Mouse (Mus musculus): ENCODE results near the gene Adra2c. TPM values are rescaled to one million over a fixed set of nuclear protein-coding genes. Genes with fewer than 3 reads are reported as not detected.

Gene Adra2c
- total RNA-seq, 2 experiments from 2014 or later, result 0.17 to 0.28 TPM

GRCm38 (mm10) chr5:35306692-35307091 is 28.6 kb downstream of the Adra2c start:
- intact Hi-C loops (cut with DNase I), result no loop called here
- no peak for DNase-seq

GRCm38 (mm10) chr5:35309853-35310252 is 31.7 kb downstream of the Adra2c start:
- intact Hi-C loops (cut with DNase I), result no loop called here

GRCm38 (mm10) chr5:35311738-35312250 is 33.7 kb downstream of the Adra2c start:
- DNase-seq, result no peak
- intact Hi-C loops (cut with DNase I), result no loop called here

More at GRCm38 (mm10) chr5:35309853-35310252, 31.7 kb downstream of the Adra2c start:
- no peak for DNase-seq

GRCm38 (mm10) chr5:35313231-35313821 is 35.2 kb downstream of the Adra2c start:
- no peak for DNase-seq
- intact Hi-C loops (cut with DNase I), result no loop called here

- no peak for DNase-seq
- intact Hi-C loops (cut with DNase I), result no loop called here
These were observed 35.9 kb downstream of the Adra2c start for GRCm38 (mm10) chr5:35313826-35314586.

- intact Hi-C loops (cut with DNase I), result no loop called here
- no peak for DNase-seq
These were observed 36.5 kb downstream of the Adra2c start for GRCm38 (mm10) chr5:35314629-35315028.

- intact Hi-C loops (cut with DNase I), result no loop called here
- no peak for DNase-seq
These were observed 37.1 kb downstream of the Adra2c start for GRCm38 (mm10) chr5:35315204-35315603.

GRCm38 (mm10) chr5:35320650-35321049 is 42.5 kb downstream of the Adra2c start:
- intact Hi-C loops (cut with DNase I), result no loop called here

GRCm38 (mm10) chr5:35330822-35331221 is 52.7 kb downstream of the Adra2c start:
- intact Hi-C loops (cut with DNase I), result no loop called here
- DNase-seq, result no peak

More at GRCm38 (mm10) chr5:35320650-35321049, 42.5 kb downstream of the Adra2c start:
- DNase-seq, result peak; percentile 61 to 82

Other genes with a start within 250 kb of the Adra2c start
- under 1 TPM in 1 of 2 experiments, not detected in 1; 0.37 TPM for gene Hgfac, start 236.8 kb upstream of the Adra2c start, total RNA-seq (2021)
- gene Dok7, start 221.6 kb upstream of the Adra2c start, total RNA-seq (2021), result 10 to 100 TPM; 26.8 to 28.4 TPM
- 10 to 100 TPM; 28.4 to 28.5 TPM for gene Lrpap1, start 172.6 kb upstream of the Adra2c start, total RNA-seq (2021)
- gene Hmx1, start 110.8 kb downstream of the Adra2c start, total RNA-seq (2021), result not detected
- gene Cpz, start 247.4 kb downstream of the Adra2c start, total RNA-seq (2021), result 1 to 10 TPM in 1 of 2 experiments, under 1 TPM in 1; 0.92 to 1.4 TPM